Mouse (Mus musculus) liver, postnatal 0 days (tissue): ENCODE data around the gene Arv1.
A peak's percentile ranks its signal among the peaks of the same experiment; 100 is the strongest.

Source experiments
- CTCF ChIP-seq: sonication (generic); IDR thresholded peaks from 2 replicates; pipeline ENCODE4 v1.5.1; 2016; ENCODE audit warnings: antibody characterized with exemption, low read depth
- EP300 ChIP-seq: IDR thresholded peaks from 2 replicates; pipeline ENCODE4 v1.6.1; 2016; ENCODE audit warnings: antibody characterized with exemption, low read depth, mild to moderate bottlenecking

GRCm38 (mm10) chr8:124739268-124739667 lies 17.3 kb downstream of the Arv1 start:
- TF ChIP-seq CTCF (peak; percentile 78), EP300 (no peak)
